Mouse (Mus musculus): ENCODE measurements at regions not wholly inside any gene's neighbourhood (a gene's known extent, or its start where the extent isn't known, plus 50 kb on each side); places are given as distances from the start of the nearest gene placed in this dataset.

DNA sequence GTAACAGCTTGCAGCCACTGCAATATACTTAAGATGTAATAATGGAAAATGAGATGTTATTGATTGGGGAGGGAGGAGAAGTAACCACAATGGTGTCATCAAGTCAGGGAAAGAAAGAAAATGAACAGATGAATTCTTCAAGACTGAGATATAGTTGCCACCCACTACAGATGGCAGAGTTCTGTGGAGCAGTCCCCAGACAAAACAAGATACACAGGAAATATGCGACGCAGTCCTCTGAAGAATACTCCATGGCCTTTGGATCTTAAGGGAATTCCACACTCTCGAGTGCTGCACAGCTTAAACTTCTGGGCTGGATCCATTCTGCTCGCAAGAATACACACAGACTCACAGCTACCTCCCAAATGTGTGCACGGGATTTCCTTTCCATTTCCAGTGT is 113.4 kb downstream of the Sox4 start:
- TF ChIP-seq GATA1 (IDR thresholded peaks at IDR 0.05; ENCODE audit: low read length) (no peak), TAL1 (IDR thresholded peaks at IDR 0.05; ENCODE audit: low read length) (no peak)

Measured in erythroblast, embryonic 14.5 days (primary cell).